Mouse (Mus musculus) urinary bladder, postnatal 10 days (tissue): Measurements from ENCODE around the gene Lrrc8d.
"Not testable (repeated sequence)": the region's sequence is repeated elsewhere in the genome, so short reads cannot be mapped to it uniquely, and the experiment has no call there.

Source experiments
- DNase-seq: peaks from one replicate; pipeline ENCODE4 v3.0.0; 2022; ENCODE audit warnings: low spot score

Lrrc8d gene

DNA sequence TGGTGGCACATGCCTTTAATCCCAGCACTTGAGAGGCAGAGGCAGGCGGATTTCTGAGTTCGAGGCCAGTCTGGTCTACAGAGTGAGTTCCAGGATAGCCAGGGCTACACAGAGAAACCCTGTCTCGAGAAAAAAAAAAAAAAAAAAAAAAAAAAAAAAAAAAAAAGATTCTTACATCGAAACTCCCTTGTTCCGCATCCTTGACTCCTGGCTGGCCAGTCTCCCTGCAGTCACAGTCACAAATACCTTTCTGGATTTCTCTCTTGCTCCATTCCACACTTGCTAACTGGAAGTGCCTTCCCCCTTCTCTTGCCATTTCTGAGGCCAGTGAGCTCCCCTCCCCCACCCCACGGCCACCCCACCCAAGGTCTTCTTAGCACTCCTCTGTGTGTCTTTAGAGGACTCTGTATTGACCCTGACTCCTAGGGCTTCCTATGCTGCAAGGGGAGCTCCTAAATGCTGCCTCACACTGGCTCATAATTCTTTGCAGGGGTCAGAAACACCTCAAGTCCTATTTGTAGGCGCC, 13.9 kb upstream of the Lrrc8d start:
- not testable (repeated sequence) for DNase-seq

- no peak for DNase-seq
Observed at GRCm38 (mm10) chr5:105686331-105686995, 13.3 kb upstream of the Lrrc8d start.

- no peak for DNase-seq
Observed at GRCm38 (mm10) chr5:105690502-105691454, 9.0 kb upstream of the Lrrc8d start.

DNA sequence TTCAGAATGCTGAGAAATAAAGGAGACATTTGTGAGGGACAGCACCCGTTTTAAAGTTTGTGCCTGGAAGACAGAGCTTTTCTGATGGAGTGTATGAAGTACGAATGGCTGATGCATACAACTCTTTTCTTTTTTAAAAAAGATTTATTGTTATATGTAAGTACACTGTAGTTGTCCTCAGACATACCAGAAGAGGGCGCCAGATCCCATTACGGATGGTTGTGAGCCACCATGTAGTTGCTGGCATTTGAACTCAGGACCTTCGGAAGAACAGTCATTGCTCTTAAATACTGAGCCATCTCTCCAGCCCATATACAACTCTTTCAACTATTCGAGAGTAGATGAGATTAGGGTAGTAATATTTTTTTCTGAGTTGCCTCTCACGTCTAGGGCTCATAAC, 8.1 kb upstream of the Lrrc8d start:
- DNase-seq = no peak

GRCm38 (mm10) chr5:105694339-105694930, 5.3 kb upstream of the Lrrc8d start:
- DNase-seq = no peak

- DNase-seq = no peak
Observed at GRCm38 (mm10) chr5:105696049-105696448, 3.7 kb upstream of the Lrrc8d start.

DNA sequence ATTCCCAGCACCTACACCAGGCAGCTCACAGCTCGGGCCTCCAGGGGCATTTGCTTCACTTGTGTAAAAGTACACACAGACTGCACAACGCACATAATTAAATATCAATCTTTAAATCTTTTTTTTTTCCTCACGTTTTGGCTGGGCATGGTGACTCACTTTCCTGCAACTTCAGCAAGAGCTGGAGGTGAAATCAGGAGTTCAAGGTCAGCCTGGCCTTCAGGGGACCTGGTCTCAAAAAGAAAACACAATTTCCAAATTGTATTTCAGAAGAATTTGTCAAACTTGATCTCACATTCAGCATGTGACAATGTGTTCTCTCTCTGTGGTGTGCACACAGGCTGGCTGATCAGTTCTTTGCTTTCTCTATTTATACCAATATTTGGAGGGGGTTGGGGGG, 1.9 kb upstream of the Lrrc8d start:
- no peak for DNase-seq

GRCm38 (mm10) chr5:105698694-105699093, 1.1 kb upstream of the Lrrc8d start:
- no peak for DNase-seq

DNA sequence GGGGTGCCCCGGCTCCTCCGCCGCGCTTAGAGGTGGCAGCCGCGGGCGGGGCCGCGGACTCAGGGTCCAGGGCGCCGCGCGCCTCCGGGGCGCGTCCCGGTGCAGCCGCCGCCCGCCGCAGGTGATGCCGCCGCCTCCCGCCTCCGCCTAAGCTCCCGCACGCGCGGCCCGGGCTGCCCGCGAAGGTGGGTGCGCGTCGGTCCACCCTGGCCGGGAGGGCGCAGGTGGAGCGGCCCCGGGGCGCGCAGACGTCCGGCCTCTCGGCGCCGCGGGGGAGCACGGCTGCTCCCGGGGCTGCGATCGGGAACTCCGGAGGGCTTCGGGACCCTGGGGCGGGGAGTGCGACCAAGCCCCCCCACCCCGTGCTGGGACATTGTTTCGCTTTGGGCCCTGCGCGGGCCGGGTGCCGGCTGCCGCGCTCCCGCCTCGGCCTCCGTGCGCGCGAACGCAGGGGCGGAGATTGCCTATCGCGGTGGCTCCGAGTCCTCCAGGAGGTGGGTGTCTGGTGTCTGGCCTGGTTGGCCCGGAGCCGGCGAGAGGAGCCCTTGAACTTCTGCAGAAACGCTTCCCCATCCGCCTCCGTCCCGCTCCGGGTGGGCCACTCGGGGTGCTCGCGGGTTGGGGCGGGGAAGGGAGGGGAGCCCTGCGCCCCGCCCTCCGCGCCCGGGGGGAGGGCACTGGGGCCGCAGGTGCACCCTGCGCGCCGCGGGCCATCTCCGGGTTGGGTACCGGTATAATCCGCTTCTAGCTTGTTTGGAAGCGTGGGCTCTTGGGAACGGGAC, 492 bp downstream of the Lrrc8d start:
- DNase-seq = no peak

- DNase-seq = no peak
Observed at GRCm38 (mm10) chr5:105701326-105701725, 1.6 kb downstream of the Lrrc8d start.

GRCm38 (mm10) chr5:105701844-105702243, 2.1 kb downstream of the Lrrc8d start:
- DNase-seq = no peak

DNA sequence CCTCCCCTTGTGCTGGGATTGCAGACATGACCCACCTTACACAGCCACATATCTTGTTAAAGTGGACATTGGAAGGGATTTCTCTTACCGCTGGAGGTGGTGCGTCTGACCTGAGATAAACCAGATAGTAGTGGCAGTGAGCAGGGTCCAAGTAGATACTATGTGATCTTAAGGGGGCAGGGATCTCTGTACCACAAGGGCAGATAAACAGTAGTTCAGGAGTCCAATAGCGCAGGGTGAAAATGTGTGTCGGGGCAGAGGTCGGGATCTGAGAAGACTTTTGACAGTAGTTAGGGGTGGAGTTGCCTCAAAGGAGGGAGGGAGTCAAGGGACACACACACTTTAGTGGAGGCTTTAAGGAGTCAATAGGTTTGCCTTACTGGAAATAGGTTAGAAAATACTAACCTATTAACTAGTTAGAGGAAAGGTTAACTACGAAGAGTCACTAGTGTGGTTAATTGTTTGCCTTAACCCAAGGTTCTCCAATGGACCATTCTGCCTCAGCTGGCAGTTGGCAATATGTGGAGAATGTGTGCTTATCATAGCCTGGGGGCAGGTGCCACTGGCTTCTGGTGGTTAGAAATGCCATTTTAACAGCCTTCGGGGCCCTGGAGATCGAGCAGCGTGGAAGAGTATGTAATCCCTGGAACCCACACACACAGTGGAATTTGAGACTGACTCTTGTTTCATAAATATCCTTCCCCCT, 3.0 kb downstream of the Lrrc8d start:
- DNase-seq = no peak

- DNase-seq = no peak
Observed at GRCm38 (mm10) chr5:105703286-105703655, 3.5 kb downstream of the Lrrc8d start.

DNA sequence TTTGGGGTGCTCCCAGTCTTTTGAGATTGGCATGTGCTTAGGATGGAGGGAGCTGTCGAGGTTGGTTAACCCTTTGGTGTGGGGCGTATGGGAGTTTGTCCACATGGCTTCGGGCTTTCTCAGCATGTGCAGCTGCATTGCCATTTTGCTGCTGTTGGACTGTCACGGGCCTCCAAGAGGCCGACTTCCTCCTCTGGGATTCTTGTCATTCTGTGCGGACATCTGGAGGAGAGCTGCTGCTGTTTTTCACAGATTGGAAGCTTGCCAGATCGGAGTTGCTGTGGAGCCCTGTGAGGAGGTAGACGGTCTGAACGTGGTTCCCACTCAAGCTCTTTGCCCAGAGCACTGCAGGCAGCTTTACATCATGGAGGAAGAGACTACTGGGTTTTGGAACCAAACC, 4.8 kb downstream of the Lrrc8d start:
- DNase-seq = no peak

GRCm38 (mm10) chr5:105706635-105707034, 6.9 kb downstream of the Lrrc8d start:
- no peak for DNase-seq

GRCm38 (mm10) chr5:105708276-105708675, 8.5 kb downstream of the Lrrc8d start:
- no peak for DNase-seq

DNA sequence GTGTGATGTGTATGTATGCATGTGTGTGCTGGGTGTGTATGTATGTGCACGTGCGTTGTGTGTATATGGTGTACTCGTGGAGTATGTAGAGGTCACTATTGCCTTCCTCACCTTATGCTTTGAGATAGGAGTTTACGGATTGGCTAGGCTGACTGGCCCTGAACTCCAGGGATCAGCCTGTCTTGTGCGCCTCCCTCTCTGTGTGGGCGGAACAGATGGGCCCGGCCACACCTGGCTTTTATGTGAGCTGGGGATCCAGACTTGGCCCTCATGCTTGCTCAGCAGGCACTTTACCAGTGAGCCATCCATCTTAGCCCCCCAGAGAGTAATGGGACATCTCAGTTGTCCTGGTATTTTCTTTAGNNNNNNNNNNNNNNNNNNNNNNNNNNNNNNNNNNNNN, 10.7 kb downstream of the Lrrc8d start:
- DNase-seq = no peak

GRCm38 (mm10) chr5:105714446-105714845, 14.7 kb downstream of the Lrrc8d start:
- DNase-seq = no peak

DNA sequence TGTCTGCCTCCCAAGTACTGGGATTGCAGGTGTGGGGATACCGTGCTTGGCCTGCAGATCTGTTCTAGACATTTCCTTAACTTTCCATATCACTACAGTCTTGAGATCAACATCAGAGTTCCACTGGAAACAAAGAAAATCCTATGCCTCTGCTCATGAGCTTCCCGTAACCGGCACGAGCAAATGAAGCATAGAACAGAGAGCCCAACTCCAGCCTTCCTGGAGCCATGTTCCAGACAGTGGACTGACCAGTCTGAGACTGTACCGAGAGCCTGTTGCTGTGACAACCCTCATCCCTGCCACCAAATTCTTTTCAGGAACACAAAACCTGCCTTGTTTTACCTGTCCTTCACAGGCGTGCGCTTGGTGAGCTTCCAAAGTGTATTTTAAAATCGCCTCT, 15.3 kb downstream of the Lrrc8d start:
- no peak for DNase-seq

DNA sequence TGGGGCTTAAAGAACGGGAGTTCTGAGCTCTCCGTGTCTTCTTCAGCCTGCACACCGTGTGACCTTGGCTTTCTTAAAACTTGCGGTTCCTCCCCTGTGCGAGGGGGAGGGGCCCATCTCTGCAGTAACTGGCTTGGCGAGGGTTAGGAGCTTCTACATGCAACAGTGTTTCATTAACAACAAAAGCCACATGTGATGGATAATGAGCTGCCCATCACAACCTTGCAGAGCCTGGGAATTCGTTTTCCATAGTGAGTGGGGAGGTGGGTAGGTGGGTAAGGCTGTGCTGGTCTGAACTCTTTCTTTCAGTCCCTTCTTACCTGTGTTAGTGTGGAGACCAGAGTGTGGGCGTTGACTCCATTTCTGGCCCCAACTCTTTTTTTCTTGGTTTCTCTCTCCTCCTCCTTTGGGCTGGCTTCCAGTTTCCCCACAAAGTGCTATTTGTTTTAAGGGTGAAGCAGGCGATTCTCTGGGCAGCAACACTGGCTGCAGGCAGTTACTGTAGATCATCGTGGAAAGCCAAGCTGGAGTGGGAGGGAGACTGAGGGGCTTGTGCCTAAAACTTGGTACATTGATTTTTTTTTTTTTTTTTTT, 15.9 kb downstream of the Lrrc8d start:
- DNase-seq = no peak

DNA sequence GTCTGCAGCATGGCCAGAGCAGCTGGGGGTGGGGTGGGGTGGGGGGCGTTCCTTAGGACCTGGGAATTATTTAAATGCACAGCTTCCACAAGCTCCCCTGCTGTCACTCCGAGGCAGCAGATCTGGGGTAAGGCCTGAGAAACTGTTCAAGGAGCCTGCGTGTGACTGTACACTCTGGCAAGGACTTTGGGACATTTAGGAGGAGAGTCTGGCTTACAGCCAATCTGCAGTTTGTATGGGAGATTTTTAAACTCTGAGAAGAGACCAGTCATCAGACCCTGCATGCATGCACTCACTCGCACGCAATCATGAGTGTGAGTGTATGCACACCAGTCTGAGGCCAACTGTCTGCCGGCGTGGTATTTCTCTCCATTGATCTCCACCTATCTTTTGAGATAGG, 17.5 kb downstream of the Lrrc8d start:
- DNase-seq = no peak
